Mouse (Mus musculus) bone marrow macrophage, adult 2 months (primary cell): ENCODE results near the gene Kif18a. TPM values are rescaled to one million over a fixed set of nuclear protein-coding genes. Genes with fewer than 3 reads are reported as not detected.

Experiments used
- H3K27ac ChIP-seq: 2 replicates; pipeline ENCODE4 v1.5.1; 2012; ENCODE audit warnings: low read depth, low read length; ENCODE audit not compliant: insufficient read depth
- H3K4me1 ChIP-seq: 2 replicates; pipeline ENCODE4 v1.6.1; 2012; ENCODE audit warnings: low read length; ENCODE audit not compliant: control insufficient read depth, insufficient read depth
- H3K4me3 ChIP-seq: 2 replicates; pipeline ENCODE4 v1.5.1; 2012; ENCODE audit warnings: mild to moderate bottlenecking, low read length, moderate library complexity; ENCODE audit not compliant: insufficient read depth
- CTCF ChIP-seq: IDR thresholded peaks from 2 replicates; pipeline ENCODE4 v1.5.1; 2012; ENCODE audit warnings: low read depth, mild to moderate bottlenecking, low read length, moderate library complexity
- POLR2A ChIP-seq: IDR thresholded peaks from 2 replicates; pipeline ENCODE4 v1.6.1; 2012; ENCODE audit warnings: mild to moderate bottlenecking, low read depth, low read length, borderline replicate concordance
- polyA plus RNA-seq: library from polyadenylated mRNA; stranded (reverse); fragments of >200 nt; gene quantifications from 2 replicates; pipeline ENCODE4 v1.2.4, GENCODE M21; 2012; ENCODE audit not compliant: missing spikeins, insufficient read depth, insufficient read length

Kif18a gene
- 4.5 and 4.8 TPM in 2 replicates for polyA plus RNA-seq

GRCm38 (mm10) chr2:109280600-109281340 is at the start of gene Kif18a, which contains the start of gene Mettl15:
Gene Kif18a (plus strand): TSS chr2:109280738.
Gene Mettl15 (minus strand): TSS chr2:109280748.
- peak within 1 kb of the TSS; percentile 49 for H3K27ac ChIP-seq
- peak within 1 kb of the TSS; percentile 81 for H3K4me3 ChIP-seq
- H3K4me1 ChIP-seq = peaks cover 5% of the 10 kb centered on the region; the same call in 1 of the 2 replicates
- TF ChIP-seq CTCF (no peak), POLR2A (0 out of 2 replicates have a peak, but pooled peaks have one; percentile 26)

- no peak for TF ChIP-seq POLR2A
- no peak for TF ChIP-seq CTCF
- Histone ChIP-seq H3K27ac (no peak overlapping the region), H3K4me3 (no peak overlapping the region), H3K4me1 (peaks cover 4% of the 10 kb centered on the region; the same call in 1 of the 2 replicates)
These were observed 46.7 kb upstream of the Kif18a start for GRCm38 (mm10) chr2:109233876-109234275.

GRCm38 (mm10) chr2:109235741-109236140 is 44.8 kb upstream of the Kif18a start:
- no peak overlapping the region for H3K27ac ChIP-seq
- H3K4me3 ChIP-seq = no peak overlapping the region
- TF ChIP-seq POLR2A = no peak
- TF ChIP-seq CTCF = no peak
- H3K4me1 ChIP-seq = 0 out of 2 replicates have a peak, but pooled peaks cover 2% of the 10 kb centered on the region

GRCm38 (mm10) chr2:109241947-109242346 is 38.6 kb upstream of the Kif18a start:
- Histone ChIP-seq H3K27ac (no peak overlapping the region), H3K4me1 (peaks cover 2% of the 10 kb centered on the region; the same call in 1 of the 2 replicates)

GRCm38 (mm10) chr2:109262779-109263178 is 17.8 kb upstream of the Kif18a start:
- Histone ChIP-seq H3K27ac (no peak overlapping the region), H3K4me3 (no peak overlapping the region), H3K4me1 (no peaks in the 10 kb centered on the region)
- TF ChIP-seq CTCF = no peak
- TF ChIP-seq POLR2A = no peak

More at GRCm38 (mm10) chr2:109241947-109242346, 38.6 kb upstream of the Kif18a start:
- no peak overlapping the region for H3K4me3 ChIP-seq
- TF ChIP-seq POLR2A (no peak), CTCF (no peak)

- no peaks in the 10 kb centered on the region for H3K4me1 ChIP-seq
- H3K4me3 ChIP-seq = no peak overlapping the region
- no peak for TF ChIP-seq CTCF
- H3K27ac ChIP-seq = no peak overlapping the region
These were observed 7.4 kb upstream of the Kif18a start for GRCm38 (mm10) chr2:109273098-109273497.

GRCm38 (mm10) chr2:109277593-109277992 is 2.9 kb upstream of the Kif18a start:
- Histone ChIP-seq H3K4me3 (peak overlapping the region; percentile 70), H3K4me1 (peaks cover 5% of the 10 kb centered on the region; the same call in 1 of the 2 replicates), H3K27ac (no peak overlapping the region)
- TF ChIP-seq CTCF (no peak), POLR2A (no peak)

- TF ChIP-seq CTCF (no peak), POLR2A (no peak)
- peak overlapping the region; percentile 70 for H3K4me3 ChIP-seq
- no peak overlapping the region for H3K27ac ChIP-seq
- H3K4me1 ChIP-seq = peaks cover 5% of the 10 kb centered on the region; the same call in 1 of the 2 replicates
These were observed 2.5 kb upstream of the Kif18a start for GRCm38 (mm10) chr2:109278036-109278435.

GRCm38 (mm10) chr2:109280272-109280599 is 302 bp upstream of the Kif18a start:
- Histone ChIP-seq H3K4me3 (peak overlapping the region; percentile 81), H3K27ac (no peak overlapping the region), H3K4me1 (peaks cover 5% of the 10 kb centered on the region; the same call in 1 of the 2 replicates)
- no peak for TF ChIP-seq CTCF
- TF ChIP-seq POLR2A = no peak

- H3K4me3 ChIP-seq = peak overlapping the region; percentile 81
- H3K4me1 ChIP-seq = peaks cover 6% of the 10 kb centered on the region; the same call in 1 of the 2 replicates
- TF ChIP-seq POLR2A = no peak
- TF ChIP-seq CTCF = no peak
- H3K27ac ChIP-seq = no peak overlapping the region
These were observed 778 bp downstream of the Kif18a start for GRCm38 (mm10) chr2:109281341-109281690.
